Mouse (Mus musculus): ENCODE results near the gene Dync2li1.

DNA sequence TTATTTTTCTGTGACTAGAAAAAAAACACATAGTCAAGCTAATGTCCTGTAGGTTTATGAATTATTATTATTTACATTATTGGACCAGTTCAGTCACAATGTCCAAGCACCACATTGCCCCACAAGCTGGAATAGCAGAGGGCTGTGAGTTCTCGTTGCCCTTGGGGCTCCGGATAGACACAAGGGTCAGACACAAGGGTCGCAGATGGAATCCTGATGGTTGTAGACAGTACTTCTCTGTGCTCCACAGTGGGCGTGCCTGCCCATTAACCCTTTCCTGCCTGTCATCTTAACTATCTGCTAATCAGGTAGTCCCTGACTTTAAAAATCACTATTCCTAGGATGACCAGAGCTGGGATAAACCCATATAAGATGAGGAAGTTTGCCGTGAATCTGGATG lies 31.9 kb downstream of the Dync2li1 start:
- TF ChIP-seq POLR2A (IDR thresholded peaks at IDR 0.05; ENCODE audit: insufficient read depth, low read depth, low read length) (no peak), CTCF (IDR thresholded peaks at IDR 0.05) (no peak), EP300 (IDR thresholded peaks at IDR 0.05; ENCODE audit: insufficient read depth, low read depth, low read length) (no peak)

All from heart, adult 2 months (tissue).